Mouse (Mus musculus): ENCODE measurements around the gene Cox6b2. TPM values are rescaled to one million over a fixed set of nuclear protein-coding genes. Genes with fewer than 3 reads are reported as not detected.

Cox6b2 gene
- 46.4 and 130 TPM in 2 replicates for total RNA-seq (2012; rRNA removed)

DNA sequence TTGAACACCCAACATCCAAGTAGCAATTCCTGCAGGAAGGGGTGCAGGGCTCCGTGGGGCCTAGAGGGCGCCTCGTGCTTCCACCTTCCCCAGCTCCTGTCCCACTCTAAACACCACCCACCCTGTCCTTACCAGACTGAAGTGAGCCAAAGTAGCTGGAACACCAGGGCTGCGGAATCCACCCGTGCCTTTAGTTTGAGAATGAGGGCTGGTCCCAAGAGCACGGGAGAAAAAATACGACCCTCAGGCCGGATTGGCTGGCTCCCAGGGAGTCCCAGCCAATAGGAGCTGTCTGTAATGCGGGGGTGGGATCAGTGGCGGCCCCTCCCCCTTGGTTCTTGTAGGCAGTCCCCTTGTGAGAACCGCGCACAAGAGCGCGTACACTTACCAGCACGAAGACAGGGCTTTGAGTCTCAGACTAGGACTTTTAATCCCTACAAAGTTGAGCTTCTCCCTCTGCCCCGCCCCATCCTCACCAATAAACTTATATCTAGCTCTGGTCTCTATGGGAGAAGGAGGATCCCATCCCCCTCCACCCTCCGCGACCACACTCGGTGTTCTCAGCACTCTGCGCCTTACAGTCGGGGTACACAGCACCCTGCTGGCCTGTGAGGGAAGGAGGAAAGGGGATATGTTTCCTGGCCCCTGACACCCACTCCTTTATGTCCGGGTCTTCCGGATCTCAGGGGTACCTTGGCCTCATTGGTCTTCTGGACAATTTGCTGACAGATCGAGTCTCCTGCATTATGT is at the start of gene Cox6b2:
Cox6b2 (minus strand) TSS at position 274 of the 750 bp plus-strand sequence.
- in situ Hi-C loops (cut with MboI; ENCODE audit: low sequenced_read_pairs in 2 of 2, unreplicated experiment in 2 of 2) = no loop called here
- H3K27ac ChIP-seq (ENCODE audit: insufficient read depth, low read depth, low read length, poor library complexity, severe bottlenecking) = peak within 1 kb of the TSS; percentile 89
- peak; percentile 61; the same call in 1 of the 2 replicates for TF ChIP-seq CHD2 (IDR thresholded peaks at IDR 0.05; ENCODE audit: low read depth, low read length)
- TF ChIP-seq ZC3H11A (IDR thresholded peaks at IDR 0.05; ENCODE audit: borderline replicate concordance, low read depth, low read length) = no peak
- H3K4me3 ChIP-seq (ENCODE audit: insufficient read depth in 1 of 2, low read depth in 1 of 2, low read length in 2 of 2, poor library complexity in 1 of 2, severe bottlenecking in 1 of 2) = peak within 1 kb of the TSS; percentile 92 to 95
- H3K9me3 ChIP-seq (ENCODE audit: control insufficient read depth, insufficient read depth, low read depth, low read length) = no peaks in the 10 kb centered on the region
- peaks cover 2 to 9% of the 10 kb centered on the region in 2 experiments; a peak in 2 of 4 replicates for H3K4me1 ChIP-seq (ENCODE audit: control insufficient read depth in 2 of 2, insufficient read depth in 2 of 2, low read length in 2 of 2, poor library complexity in 1 of 2)
- DNase-seq (ENCODE audit: low read depth, low spot score) = peak; percentile 98
- peaks cover 12% of the 10 kb centered on the region for H3K36me3 ChIP-seq (ENCODE audit: control insufficient read depth, insufficient read depth, low read length, poor library complexity, severe bottlenecking)
- H3K9ac ChIP-seq (ENCODE audit: insufficient read depth, low read depth, low read length, poor library complexity, severe bottlenecking) = peak within 1 kb of the TSS; percentile 92

DNA sequence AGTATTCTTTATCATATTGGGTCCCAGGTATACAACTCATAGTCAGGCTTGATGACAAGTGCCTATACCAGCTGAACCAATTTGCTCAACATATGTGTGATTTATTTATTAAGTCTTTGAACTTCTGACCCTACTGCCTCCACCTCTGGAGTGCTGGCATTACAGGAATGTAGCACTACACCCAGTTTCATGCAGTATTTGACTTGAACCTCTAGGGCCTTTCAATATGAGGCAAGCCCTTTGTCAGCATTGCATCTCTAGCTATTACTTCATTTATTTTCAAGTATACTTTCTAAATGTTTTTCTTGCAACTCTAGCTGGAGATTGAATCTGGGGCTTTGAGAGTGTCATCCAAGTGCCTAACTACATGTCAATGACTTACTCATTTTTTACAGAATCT is 49.4 kb upstream of the Cox6b2 start:
- H3K36me3 ChIP-seq (ENCODE audit: control insufficient read depth, insufficient read depth, low read length, poor library complexity, severe bottlenecking) = peaks cover 11% of the 10 kb centered on the region
- H3K9ac ChIP-seq (ENCODE audit: insufficient read depth, low read depth, low read length, poor library complexity, severe bottlenecking) = no peak overlapping the region
- H3K9me3 ChIP-seq (ENCODE audit: control insufficient read depth, insufficient read depth, low read depth, low read length) = no peaks in the 10 kb centered on the region
- in situ Hi-C loops (cut with MboI; ENCODE audit: low sequenced_read_pairs in 2 of 2, unreplicated experiment in 2 of 2) = no loop called here
- no peak overlapping the region for H3K27ac ChIP-seq (ENCODE audit: insufficient read depth, low read depth, low read length, poor library complexity, severe bottlenecking)
- no peak for TF ChIP-seq ZC3H11A (IDR thresholded peaks at IDR 0.05; ENCODE audit: borderline replicate concordance, low read depth, low read length)
- TF ChIP-seq ZNF384 (IDR thresholded peaks at IDR 0.05; ENCODE audit: low read depth, low read length) = no peak
- no peak for TF ChIP-seq MAFK (IDR thresholded peaks at IDR 0.05; ENCODE audit: insufficient read depth, low read depth, low read length)
- TF ChIP-seq HCFC1 (IDR thresholded peaks at IDR 0.05; ENCODE audit: borderline replicate concordance, insufficient read depth, low read length) = no peak
- no peak for TF ChIP-seq CHD2 (IDR thresholded peaks at IDR 0.05; ENCODE audit: low read depth, low read length)
- H3K4me1 ChIP-seq (ENCODE audit: control insufficient read depth in 2 of 2, insufficient read depth in 2 of 2, low read length in 2 of 2, poor library complexity in 1 of 2) = no peaks in the 10 kb centered on the region
- DNase-seq (ENCODE audit: low read depth, low spot score) = no peak
- no peak overlapping the region for H3K4me3 ChIP-seq (ENCODE audit: insufficient read depth in 1 of 2, low read depth in 1 of 2, low read length in 2 of 2, poor library complexity in 1 of 2, severe bottlenecking in 1 of 2)

DNA sequence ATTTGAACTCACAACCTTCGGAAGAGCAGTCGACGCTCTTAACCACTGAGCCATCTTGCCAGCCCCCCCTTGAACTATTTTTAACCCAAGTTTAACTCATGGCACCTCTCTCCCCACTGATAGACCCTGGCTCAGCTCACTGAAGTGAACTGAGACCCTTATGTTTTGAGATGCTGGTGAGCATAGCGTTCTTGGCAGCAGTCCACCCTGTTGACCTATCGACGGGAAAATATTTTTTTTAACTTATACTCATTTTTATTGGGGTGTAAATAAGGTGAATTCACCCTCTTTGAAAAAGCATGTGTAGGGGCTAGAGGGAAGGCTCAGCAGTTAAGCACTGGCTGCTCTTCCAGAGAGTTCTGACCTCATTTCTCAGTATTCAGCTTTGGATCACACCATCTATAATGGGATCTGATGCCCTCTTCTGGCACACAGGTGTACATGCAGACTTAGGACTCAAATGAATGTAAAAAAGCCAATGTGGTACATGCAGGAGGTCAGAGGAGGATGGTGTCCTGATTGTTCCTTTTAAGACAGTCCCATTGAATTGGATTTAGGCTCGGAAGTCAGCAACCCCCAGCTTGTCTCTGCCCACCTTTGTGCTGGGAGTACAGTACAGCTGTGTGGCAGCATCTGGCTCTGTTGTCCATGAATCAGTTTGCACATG is 43.0 kb upstream of the Cox6b2 start:
- in situ Hi-C loops (cut with MboI; ENCODE audit: low sequenced_read_pairs in 2 of 2, unreplicated experiment in 2 of 2) = no loop called here
- Histone ChIP-seq H3K9ac (ENCODE audit: insufficient read depth, low read depth, low read length, poor library complexity, severe bottlenecking) (no peak overlapping the region; the same call in 1 of the 2 replicates), H3K36me3 (ENCODE audit: control insufficient read depth, insufficient read depth, low read length, poor library complexity, severe bottlenecking) (peaks cover 36% of the 10 kb centered on the region), H3K4me1 (ENCODE audit: control insufficient read depth in 2 of 2, insufficient read depth in 2 of 2, low read length in 2 of 2, poor library complexity in 1 of 2) (no peaks in the 10 kb centered on the region), H3K27ac (ENCODE audit: insufficient read depth, low read depth, low read length, poor library complexity, severe bottlenecking) (no peak overlapping the region), H3K9me3 (ENCODE audit: control insufficient read depth, insufficient read depth, low read depth, low read length) (no peaks in the 10 kb centered on the region), H3K4me3 (ENCODE audit: insufficient read depth in 1 of 2, low read depth in 1 of 2, low read length in 2 of 2, poor library complexity in 1 of 2, severe bottlenecking in 1 of 2) (no peak overlapping the region)
- DNase-seq (ENCODE audit: low read depth, low spot score) = no peak
- TF ChIP-seq ZNF384 (IDR thresholded peaks at IDR 0.05; ENCODE audit: low read depth, low read length) (no peak), MAFK (IDR thresholded peaks at IDR 0.05; ENCODE audit: insufficient read depth, low read depth, low read length) (no peak), HCFC1 (IDR thresholded peaks at IDR 0.05; ENCODE audit: borderline replicate concordance, insufficient read depth, low read length) (no peak), ZC3H11A (IDR thresholded peaks at IDR 0.05; ENCODE audit: borderline replicate concordance, low read depth, low read length) (no peak; the same call in 1 of the 2 replicates), CHD2 (IDR thresholded peaks at IDR 0.05; ENCODE audit: low read depth, low read length) (no peak)

DNA sequence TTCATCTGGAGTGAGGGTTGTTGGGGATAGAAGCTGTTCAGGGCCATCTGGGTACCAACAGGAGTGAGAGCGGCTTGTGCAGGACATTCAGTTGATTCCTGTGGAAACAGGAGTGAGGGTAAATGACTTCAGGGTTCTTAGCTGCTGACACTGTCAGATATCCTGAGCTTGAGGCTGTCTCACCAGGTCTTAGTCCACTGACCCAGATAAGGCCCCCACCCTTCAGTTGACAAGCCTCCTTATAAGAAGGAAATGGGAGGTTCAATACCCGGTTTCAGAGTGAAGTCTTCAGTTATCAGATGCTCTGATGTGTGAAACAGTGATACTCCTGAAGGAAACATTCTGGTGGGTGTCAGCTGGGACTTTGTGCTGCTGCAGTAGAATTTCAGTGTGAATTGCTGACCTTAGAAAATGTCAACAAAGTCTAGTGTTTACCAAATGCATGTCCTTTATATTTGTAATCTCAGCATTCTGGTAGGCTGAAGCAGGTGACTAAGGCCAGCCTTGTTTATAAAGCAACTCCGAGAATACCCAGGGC is 41.8 kb upstream of the Cox6b2 start:
- peak overlapping the region; percentile 100 for H3K9ac ChIP-seq (ENCODE audit: insufficient read depth, low read depth, low read length, poor library complexity, severe bottlenecking)
- no peak overlapping the region; the same call in 1 of the 2 replicates for H3K27ac ChIP-seq (ENCODE audit: insufficient read depth, low read depth, low read length, poor library complexity, severe bottlenecking)
- H3K9me3 ChIP-seq (ENCODE audit: control insufficient read depth, insufficient read depth, low read depth, low read length) = no peaks in the 10 kb centered on the region
- in situ Hi-C loops (cut with MboI; ENCODE audit: low sequenced_read_pairs in 2 of 2, unreplicated experiment in 2 of 2) = no loop called here
- TF ChIP-seq ZNF384 (IDR thresholded peaks at IDR 0.05; ENCODE audit: low read depth, low read length) (no peak), HCFC1 (IDR thresholded peaks at IDR 0.05; ENCODE audit: borderline replicate concordance, insufficient read depth, low read length) (no peak), ZC3H11A (IDR thresholded peaks at IDR 0.05; ENCODE audit: borderline replicate concordance, low read depth, low read length) (no peak), MAFK (IDR thresholded peaks at IDR 0.05; ENCODE audit: insufficient read depth, low read depth, low read length) (no peak), CHD2 (IDR thresholded peaks at IDR 0.05; ENCODE audit: low read depth, low read length) (no peak)
- peak overlapping the region; percentile 84 to 99 for H3K4me3 ChIP-seq (ENCODE audit: insufficient read depth in 1 of 2, low read depth in 1 of 2, low read length in 2 of 2, poor library complexity in 1 of 2, severe bottlenecking in 1 of 2)
- peaks cover 36% of the 10 kb centered on the region for H3K36me3 ChIP-seq (ENCODE audit: control insufficient read depth, insufficient read depth, low read length, poor library complexity, severe bottlenecking)
- no peak for DNase-seq (ENCODE audit: low read depth, low spot score)
- H3K4me1 ChIP-seq (ENCODE audit: control insufficient read depth in 2 of 2, insufficient read depth in 2 of 2, low read length in 2 of 2, poor library complexity in 1 of 2) = peaks cover 0 to 5% of the 10 kb centered on the region in 2 experiments; a peak in 1 of 4 replicates

Data from ES-E14 (cell line).